Mouse (Mus musculus): ENCODE measurements around the gene Atp6v0b. TPM values are rescaled to one million over a fixed set of nuclear protein-coding genes. Genes with fewer than 3 reads are reported as not detected.

The Atp6v0b gene
- total and polyA plus RNA-seq, 2 experiments from 2014 or later: 557 to 599 TPM

GRCm38 (mm10) chr4:117926545-117927482, 39.7 kb upstream of the Atp6v0b start:
- H3K27me3 ChIP-seq (ENCODE audit: insufficient read depth, low read length): peaks cover 31% of the 10 kb centered on the region
- no peaks in the 10 kb centered on the region for H3K9me3 ChIP-seq (ENCODE audit: low read length)
- H3K36me3 ChIP-seq (ENCODE audit: insufficient read depth): no peaks in the 10 kb centered on the region
- DNase-seq: peak; percentile 83
- peak overlapping the region; percentile 64 for H3K9ac ChIP-seq
- 2% methylated on average over 70 of the region's 71 CpGs for WGBS
- H3K4me1 ChIP-seq (ENCODE audit: insufficient read depth): peaks cover 18% of the 10 kb centered on the region; the same call in 1 of the 2 replicates
- peak overlapping the region; percentile 87 for H3K4me2 ChIP-seq (ENCODE audit: low read depth)
- peak overlapping the region; percentile 56 for H3K4me3 ChIP-seq (ENCODE audit: low read depth, low read length)
- H3K27ac ChIP-seq (ENCODE audit: low read depth, low read length): no peak overlapping the region
- no peak for TF ChIP-seq CTCF (IDR thresholded peaks at IDR 0.05; ENCODE audit: low read depth)
- peak; percentile 80 for ATAC-seq

DNA sequence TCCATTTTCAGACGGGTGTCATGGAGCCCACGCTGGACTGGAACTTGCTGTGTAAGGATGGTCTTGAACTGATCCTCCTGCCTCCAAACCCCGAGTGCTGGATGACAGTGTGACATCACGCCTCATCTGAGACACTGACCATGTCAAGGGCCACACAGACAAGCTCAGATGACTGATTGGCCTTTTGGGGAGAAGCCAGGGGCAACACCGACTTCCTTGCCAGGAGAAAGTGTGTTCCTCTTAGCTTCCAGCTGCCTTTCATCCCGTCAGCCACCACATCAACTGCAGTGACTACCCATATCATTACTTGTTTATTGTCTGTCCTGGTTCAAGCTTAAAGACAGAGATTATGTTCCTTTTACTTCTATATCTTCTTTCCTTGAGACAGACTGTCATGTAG, 37.8 kb upstream of the Atp6v0b start:
- no peak for TF ChIP-seq CTCF (IDR thresholded peaks at IDR 0.05; ENCODE audit: low read depth)
- Histone ChIP-seq H3K4me1 (ENCODE audit: insufficient read depth) (peaks cover 18% of the 10 kb centered on the region; the same call in 1 of the 2 replicates), H3K9me3 (ENCODE audit: low read length) (no peaks in the 10 kb centered on the region), H3K4me2 (ENCODE audit: low read depth) (no peak overlapping the region), H3K4me3 (ENCODE audit: low read depth, low read length) (no peak overlapping the region), H3K36me3 (ENCODE audit: insufficient read depth) (no peaks in the 10 kb centered on the region), H3K9ac (no peak overlapping the region), H3K27me3 (ENCODE audit: insufficient read depth, low read length) (peaks cover 26% of the 10 kb centered on the region), H3K27ac (ENCODE audit: low read depth, low read length) (no peak overlapping the region)
- no peak for ATAC-seq
- 63% methylated on average over 5 of the region's 6 CpGs for WGBS
- no peak for DNase-seq

- Histone ChIP-seq H3K36me3 (ENCODE audit: insufficient read depth) (no peaks in the 10 kb centered on the region), H3K9ac (no peak overlapping the region), H3K27ac (ENCODE audit: low read depth, low read length) (no peak overlapping the region), H3K4me3 (ENCODE audit: low read depth, low read length) (no peak overlapping the region), H3K4me1 (ENCODE audit: insufficient read depth) (peaks cover 10% of the 10 kb centered on the region; the same call in 1 of the 2 replicates), H3K9me3 (ENCODE audit: low read length) (no peaks in the 10 kb centered on the region), H3K4me2 (ENCODE audit: low read depth) (no peak overlapping the region), H3K27me3 (ENCODE audit: insufficient read depth, low read length) (peaks cover 13% of the 10 kb centered on the region)
- DNase-seq (no peak), ATAC-seq (no peak)
- WGBS: 42% methylated on average over 2 of the region's 2 CpGs
- no peak for TF ChIP-seq CTCF (IDR thresholded peaks at IDR 0.05; ENCODE audit: low read depth)
Observed at GRCm38 (mm10) chr4:117923450-117923849, 36.3 kb upstream of the Atp6v0b start.

GRCm38 (mm10) chr4:117921358-117921757, 34.2 kb upstream of the Atp6v0b start:
- no peak for ATAC-seq

GRCm38 (mm10) chr4:117918762-117919161, 31.6 kb upstream of the Atp6v0b start:
- Histone ChIP-seq H3K4me2 (ENCODE audit: low read depth) (no peak overlapping the region), H3K27me3 (ENCODE audit: insufficient read depth, low read length) (no peaks in the 10 kb centered on the region), H3K27ac (ENCODE audit: low read depth, low read length) (no peak overlapping the region), H3K4me3 (ENCODE audit: low read depth, low read length) (no peak overlapping the region), H3K4me1 (ENCODE audit: insufficient read depth) (peaks cover 2% of the 10 kb centered on the region; the same call in 1 of the 2 replicates), H3K9ac (no peak overlapping the region), H3K9me3 (ENCODE audit: low read length) (no peaks in the 10 kb centered on the region), H3K36me3 (ENCODE audit: insufficient read depth) (no peaks in the 10 kb centered on the region)
- WGBS: 89% methylated on average over 5 of the region's 5 CpGs
- ATAC-seq (no peak), DNase-seq (no peak)
- TF ChIP-seq CTCF (IDR thresholded peaks at IDR 0.05; ENCODE audit: low read depth): no peak

More at GRCm38 (mm10) chr4:117921358-117921757, 34.2 kb upstream of the Atp6v0b start:
- DNase-seq: no peak
- Histone ChIP-seq H3K4me1 (ENCODE audit: insufficient read depth) (peaks cover 3% of the 10 kb centered on the region; the same call in 1 of the 2 replicates), H3K36me3 (ENCODE audit: insufficient read depth) (no peaks in the 10 kb centered on the region), H3K4me2 (ENCODE audit: low read depth) (no peak overlapping the region), H3K27ac (ENCODE audit: low read depth, low read length) (no peak overlapping the region), H3K9ac (no peak overlapping the region), H3K27me3 (ENCODE audit: insufficient read depth, low read length) (0 out of 2 replicates have a peak, but pooled peaks cover 9% of the 10 kb centered on the region), H3K4me3 (ENCODE audit: low read depth, low read length) (no peak overlapping the region), H3K9me3 (ENCODE audit: low read length) (no peaks in the 10 kb centered on the region)
- 92% methylated on average over 2 of the region's 2 CpGs for WGBS
- no peak for TF ChIP-seq CTCF (IDR thresholded peaks at IDR 0.05; ENCODE audit: low read depth)

GRCm38 (mm10) chr4:117918261-117918660, 31.1 kb upstream of the Atp6v0b start:
- WGBS: 50% methylated on average over 3 of the region's 3 CpGs
- no peak overlapping the region for H3K4me2 ChIP-seq (ENCODE audit: low read depth)
- H3K9me3 ChIP-seq (ENCODE audit: low read length): no peaks in the 10 kb centered on the region
- no peaks in the 10 kb centered on the region for H3K27me3 ChIP-seq (ENCODE audit: insufficient read depth, low read length)
- H3K36me3 ChIP-seq (ENCODE audit: insufficient read depth): no peaks in the 10 kb centered on the region
- no peak overlapping the region for H3K27ac ChIP-seq (ENCODE audit: low read depth, low read length)
- DNase-seq: no peak
- H3K4me3 ChIP-seq (ENCODE audit: low read depth, low read length): no peak overlapping the region
- no peak for ATAC-seq
- TF ChIP-seq CTCF (IDR thresholded peaks at IDR 0.05; ENCODE audit: low read depth): no peak
- no peak overlapping the region for H3K9ac ChIP-seq
- H3K4me1 ChIP-seq (ENCODE audit: insufficient read depth): peaks cover 7% of the 10 kb centered on the region

GRCm38 (mm10) chr4:117917847-117918246, 30.7 kb upstream of the Atp6v0b start:
- Histone ChIP-seq H3K9ac (no peak overlapping the region), H3K4me2 (ENCODE audit: low read depth) (no peak overlapping the region)
- 90% methylated on average over 4 of the region's 4 CpGs for WGBS

More at GRCm38 (mm10) chr4:117917847-117918246, 30.7 kb upstream of the Atp6v0b start:
- no peak for TF ChIP-seq CTCF (IDR thresholded peaks at IDR 0.05; ENCODE audit: low read depth)
- H3K36me3 ChIP-seq (ENCODE audit: insufficient read depth): no peaks in the 10 kb centered on the region
- no peak overlapping the region for H3K4me3 ChIP-seq (ENCODE audit: low read depth, low read length)
- no peak for DNase-seq
- H3K4me1 ChIP-seq (ENCODE audit: insufficient read depth): peaks cover 12% of the 10 kb centered on the region
- H3K27me3 ChIP-seq (ENCODE audit: insufficient read depth, low read length): no peaks in the 10 kb centered on the region
- no peaks in the 10 kb centered on the region for H3K9me3 ChIP-seq (ENCODE audit: low read length)
- ATAC-seq: no peak
- H3K27ac ChIP-seq (ENCODE audit: low read depth, low read length): no peak overlapping the region

Data from forebrain, postnatal 0 days (tissue).